Mouse (Mus musculus): Measurements from ENCODE around the gene Snx1.

Snx1 gene

DNA sequence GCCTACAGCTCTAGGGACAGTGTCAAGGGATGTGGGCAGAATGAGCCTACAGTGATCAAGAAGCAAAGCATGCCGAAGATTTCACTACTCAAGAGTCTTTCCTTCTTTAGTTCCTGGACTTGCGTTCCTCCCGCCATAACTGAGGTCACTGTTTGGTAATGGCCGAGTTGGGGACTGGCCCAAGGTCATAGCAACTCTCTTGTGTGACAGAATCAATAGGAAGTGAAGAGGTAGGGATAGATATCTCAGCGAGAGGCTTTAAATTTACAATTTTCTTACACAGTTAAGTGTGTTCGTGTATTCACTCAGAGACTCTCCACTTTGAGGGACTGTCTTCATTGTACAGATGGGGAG, 783 bp upstream of the Snx1 start:
- DNase-seq (ENCODE audit: low spot score), result no peak

DNA sequence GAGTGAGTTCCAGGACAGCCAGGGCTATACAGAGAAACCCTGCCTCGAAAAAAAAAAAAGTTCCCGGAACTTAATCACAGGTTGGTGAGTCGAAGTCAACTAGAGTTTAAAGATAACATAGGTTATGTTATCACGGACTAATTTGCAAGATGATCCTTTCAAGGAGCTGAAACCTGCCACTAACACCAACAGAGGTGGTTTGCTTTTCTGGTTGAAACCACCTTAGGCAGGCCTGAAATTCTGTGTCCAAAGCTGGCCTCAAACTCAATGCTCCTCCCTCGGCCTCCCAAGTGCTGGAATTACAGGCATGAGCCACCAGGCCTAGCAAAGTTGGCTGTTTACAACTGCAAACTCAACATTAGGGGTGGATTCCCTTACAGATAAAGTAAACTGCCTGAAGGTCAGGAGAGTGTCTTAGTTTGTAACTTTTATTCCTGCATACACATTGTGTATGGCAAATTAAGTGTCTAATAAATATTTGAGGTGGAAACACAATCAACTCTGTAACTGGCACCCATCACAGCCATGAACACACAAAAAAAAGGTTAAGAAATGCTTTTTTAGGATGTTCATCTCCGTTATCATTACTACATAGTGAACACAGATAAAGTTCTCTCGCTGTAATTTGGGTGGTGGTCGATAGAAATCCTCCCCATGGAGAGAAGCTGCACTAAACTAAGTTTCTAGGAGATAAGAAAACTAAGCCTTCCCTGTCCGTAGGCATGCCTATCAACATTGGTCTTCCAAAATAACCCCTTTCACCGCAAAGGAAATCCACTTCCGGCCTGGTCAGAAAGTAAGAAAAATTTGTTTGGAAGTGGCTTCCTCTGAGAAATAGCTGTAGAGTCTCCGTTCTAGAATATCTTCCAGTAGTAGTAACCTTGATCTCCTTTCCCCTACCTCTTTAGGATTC, 588 bp downstream of the Snx1 start:
- no peak for DNase-seq (ENCODE audit: low spot score)

DNA sequence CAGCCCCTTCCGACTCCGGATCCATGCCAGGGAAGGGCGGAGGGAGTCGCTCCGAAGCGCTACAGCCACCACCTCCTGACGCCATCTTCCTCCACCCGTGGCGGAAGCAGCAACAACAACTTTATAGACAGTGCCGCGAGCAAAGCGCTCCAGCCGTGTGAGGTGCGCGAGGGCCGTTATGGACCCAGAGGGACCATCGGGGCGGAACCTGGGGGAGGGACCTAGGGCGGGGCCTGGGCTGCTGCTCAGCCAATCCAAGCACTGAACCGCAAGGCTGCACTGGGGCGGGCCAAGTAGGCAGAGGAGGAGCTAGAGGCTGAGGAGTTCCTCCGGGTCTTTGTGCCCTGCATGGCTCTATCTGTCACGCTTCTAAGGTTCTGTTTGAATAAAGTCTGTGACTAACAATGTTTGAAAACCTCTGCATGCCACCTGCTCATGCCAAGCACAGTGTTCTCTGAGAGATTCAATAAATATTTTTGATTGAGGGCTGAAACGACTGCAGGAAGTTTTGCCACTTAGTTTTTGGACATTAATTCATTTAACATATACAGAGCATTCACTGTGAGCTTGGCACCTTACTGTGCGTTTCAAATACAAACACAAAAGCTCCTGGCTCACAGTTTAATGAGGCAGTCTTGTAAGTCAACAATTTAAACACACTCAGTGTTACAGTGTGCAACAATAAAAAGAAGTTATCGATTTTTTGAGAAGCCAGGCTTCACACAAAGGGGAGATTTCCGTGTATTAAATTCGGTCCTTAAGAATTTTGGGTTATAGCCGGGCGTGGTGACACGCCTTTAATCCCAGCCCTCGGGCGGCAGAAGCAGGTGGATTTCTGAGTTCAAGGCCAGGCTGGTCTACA, 1.5 kb downstream of the Snx1 start:
- peak; percentile 98 for DNase-seq (ENCODE audit: low spot score)

DNA sequence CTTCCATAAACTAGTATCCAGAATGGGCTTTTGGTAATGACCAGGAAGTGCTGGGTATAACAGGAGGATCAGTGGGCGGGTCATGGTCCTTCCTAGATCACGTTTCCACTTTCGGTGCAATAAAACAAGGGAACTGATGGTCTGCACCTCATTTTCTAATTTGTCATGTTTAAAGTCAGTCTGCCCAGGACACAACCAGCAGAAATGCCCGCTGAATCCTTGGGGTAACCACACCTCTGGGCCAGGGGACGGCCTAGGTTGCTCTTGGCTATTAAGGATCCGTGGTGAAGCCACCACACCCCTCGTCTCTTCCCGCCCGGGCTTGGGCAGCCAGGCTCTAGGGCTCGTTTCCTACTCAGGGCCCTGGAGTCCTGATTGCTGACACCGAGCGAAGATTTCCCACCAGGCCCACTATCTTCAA, 2.3 kb downstream of the Snx1 start:
- peak; percentile 42 for DNase-seq (ENCODE audit: low spot score)

DNA sequence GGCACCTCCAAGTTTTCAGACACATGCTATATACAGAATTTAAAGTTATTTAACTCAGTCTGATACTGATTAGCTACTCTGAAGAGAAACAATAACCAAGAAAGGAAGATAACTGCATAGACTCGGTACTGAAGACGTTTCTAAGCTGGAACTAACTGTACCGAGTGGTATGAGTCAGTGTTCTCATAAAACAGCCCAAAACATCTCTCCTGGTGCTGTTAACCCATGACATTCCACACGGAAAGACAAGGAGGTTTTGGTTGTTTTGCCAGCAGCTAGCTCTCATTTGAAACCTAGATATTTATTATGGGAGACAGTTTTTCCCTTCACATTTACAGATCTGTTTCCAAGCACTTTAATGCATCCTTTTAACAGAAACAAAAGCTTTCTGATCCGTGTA, 2.7 kb downstream of the Snx1 start:
- DNase-seq (ENCODE audit: low spot score), result no peak

DNA sequence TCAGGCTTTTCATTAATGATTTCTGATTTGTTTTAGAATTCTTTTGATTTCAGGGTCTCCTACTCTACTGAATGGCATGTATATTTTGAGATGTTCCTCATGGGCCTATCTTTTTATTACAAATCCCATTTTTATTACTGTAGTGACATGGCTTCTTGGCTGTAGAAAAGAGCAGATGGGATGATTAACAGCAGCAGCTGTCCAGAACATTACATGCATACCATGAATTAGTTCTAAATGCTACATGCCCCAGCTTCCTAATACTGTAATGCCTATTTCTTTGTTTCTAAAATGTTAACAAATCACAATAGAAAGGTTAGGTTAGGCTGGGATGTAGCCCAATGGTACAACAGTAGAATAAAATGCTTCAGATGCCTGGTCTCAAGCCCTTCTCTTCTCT, 5.0 kb downstream of the Snx1 start:
- DNase-seq (ENCODE audit: low spot score), result no peak

DNA sequence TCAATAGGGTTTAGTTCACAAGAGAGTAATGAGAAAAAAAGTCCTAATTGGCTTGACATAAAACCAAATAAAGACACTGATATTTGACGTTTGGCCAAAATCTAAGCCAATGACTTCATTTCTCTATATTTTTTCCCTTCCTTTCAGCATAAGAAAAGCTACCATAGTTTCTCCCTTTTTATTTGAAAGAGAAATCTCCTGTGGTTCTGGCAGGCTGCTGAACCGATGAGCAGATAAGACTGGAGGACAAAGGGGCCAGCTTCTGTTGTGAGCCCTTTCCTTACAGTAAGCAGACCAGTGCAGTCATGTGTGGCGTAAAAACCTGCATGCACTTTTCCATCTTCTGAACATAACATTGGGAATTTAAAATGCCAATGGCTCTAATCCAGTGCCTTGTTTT, 5.4 kb downstream of the Snx1 start:
- no peak for DNase-seq (ENCODE audit: low spot score)

DNA sequence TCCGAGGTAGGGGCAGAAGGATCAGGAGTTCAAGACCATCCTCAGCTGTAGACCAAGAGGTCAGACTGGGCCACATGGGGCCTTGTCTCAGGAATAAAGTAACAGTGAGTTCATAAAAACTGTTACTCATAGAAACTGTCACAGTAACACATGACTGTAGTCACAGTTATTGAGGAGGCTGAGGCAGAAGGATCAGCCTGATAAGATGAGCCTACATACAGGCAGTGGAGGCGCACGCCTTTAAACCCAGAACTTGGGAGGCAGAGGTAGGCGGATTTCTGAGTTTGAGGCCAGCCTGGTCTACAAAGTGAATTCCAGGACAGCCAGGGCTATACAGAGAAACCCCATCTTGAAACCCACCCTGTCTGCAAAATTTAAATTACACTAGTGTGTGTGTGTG, 6.3 kb downstream of the Snx1 start:
- no peak for DNase-seq (ENCODE audit: low spot score)

DNA sequence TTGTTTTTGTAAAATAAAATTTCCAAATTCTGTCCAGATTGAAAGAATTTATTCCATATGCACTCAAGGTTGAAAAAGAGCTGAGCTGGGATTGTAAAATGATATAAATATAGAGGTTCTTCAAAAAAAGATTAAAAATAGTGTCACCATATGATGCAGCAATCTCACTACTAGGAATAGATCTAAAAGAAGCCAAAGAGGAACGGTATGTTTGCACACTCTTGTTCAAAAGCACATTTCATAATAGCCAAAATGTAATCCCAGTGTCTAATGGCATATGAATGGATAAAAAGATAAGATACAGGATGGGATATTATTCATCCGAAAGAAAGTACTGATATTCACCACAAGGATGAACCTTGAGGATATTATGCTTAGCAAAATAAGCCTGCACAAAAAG, 6.9 kb downstream of the Snx1 start:
- no peak for DNase-seq (ENCODE audit: low spot score)

DNA sequence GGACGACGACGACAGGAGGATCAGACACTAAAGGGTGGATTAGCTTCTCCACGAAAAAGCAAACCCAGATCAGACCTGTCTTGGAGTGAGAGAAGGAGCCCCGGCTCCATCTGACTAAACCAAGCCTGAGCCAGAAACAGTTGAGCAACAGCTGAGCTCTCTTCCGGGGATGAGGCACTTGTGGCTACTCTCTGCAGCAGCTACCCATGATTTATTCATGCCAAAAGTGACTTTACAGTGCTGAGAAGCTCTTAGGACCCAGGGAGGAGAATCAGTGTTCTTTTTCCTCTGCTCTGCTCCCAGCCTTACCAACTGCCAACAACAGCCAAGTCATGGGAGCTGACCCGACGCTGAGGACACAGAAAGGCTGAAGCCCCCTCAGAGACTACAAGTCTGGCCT, 9.5 kb downstream of the Snx1 start:
- DNase-seq (ENCODE audit: low spot score), result no peak

DNA sequence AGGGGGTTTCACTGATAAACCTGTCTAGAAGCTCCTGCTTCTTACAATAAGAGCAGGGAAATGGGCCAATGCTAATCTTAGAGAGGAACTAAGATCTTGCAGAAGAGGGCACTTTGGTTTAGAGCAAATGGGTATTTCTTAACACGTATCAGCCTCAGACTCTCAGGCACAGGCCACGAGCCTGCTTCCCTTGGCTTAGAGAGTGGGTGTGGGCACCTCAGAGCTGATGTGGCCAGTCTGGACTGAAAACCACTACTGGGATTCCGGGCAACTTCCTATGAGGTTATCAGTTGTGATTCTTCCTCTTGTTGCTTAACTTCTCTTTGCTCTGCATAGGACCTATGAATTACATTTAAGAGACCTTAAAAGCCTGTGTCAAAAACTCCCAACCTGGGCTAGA, 12.0 kb downstream of the Snx1 start:
- no peak for DNase-seq (ENCODE audit: low spot score)

DNA sequence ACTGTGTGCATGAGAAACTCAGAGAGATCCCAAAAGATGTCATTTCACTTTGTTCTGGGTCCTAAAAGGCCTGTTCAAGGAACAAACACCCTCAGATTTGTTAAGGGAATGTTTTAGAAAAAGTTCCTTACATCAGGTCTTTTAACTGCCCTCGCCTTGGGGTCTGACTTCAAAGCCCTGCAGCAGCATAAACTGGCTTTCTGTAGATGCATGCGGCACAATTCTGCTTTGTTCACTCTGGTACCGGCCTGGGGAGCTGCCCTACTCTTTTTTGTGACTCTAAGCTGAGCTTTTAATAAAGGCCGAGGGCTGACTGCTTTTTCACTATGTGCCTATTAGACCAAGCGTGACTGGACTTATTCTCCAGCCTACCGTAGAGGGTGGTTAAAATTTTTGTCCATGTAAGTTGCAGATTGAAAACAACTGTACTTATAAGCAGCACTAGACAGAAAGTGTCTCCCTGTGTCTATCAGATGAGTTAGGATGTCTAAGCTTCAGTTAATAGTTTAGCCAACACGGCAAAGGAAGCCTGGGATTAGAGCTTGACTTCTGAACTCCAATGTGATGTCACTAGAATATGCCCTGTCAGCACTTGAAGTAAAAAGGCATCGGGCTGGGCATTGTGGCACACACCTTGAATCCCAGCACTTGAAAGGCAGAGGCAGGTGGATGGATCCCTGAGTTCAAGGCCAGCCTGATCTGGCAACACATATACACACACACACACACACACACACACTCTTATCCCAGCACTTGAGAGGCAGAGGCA, 15.6 kb downstream of the Snx1 start:
- no peak for DNase-seq (ENCODE audit: low spot score)

DNA sequence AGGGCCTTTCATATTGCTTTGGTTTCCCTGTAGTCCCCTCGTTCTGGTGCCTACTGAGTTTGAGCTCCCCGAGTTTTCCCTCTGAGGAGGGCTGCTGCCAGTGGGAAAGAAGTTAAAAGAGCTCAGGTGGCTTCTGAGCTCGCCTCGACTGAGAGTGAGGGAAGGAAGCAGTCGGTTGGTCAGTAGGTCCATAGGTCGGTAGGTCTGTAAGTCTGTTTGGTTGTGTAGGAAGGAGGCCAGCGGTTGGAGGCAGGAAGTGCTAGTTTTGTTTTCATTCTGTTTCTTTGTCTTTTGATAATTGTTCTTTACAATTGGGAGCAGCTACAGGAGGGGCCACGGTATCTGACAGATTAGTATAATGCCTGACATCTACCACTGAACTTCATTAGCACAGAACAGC, 16.3 kb downstream of the Snx1 start:
- DNase-seq (ENCODE audit: low spot score), result no peak

DNA sequence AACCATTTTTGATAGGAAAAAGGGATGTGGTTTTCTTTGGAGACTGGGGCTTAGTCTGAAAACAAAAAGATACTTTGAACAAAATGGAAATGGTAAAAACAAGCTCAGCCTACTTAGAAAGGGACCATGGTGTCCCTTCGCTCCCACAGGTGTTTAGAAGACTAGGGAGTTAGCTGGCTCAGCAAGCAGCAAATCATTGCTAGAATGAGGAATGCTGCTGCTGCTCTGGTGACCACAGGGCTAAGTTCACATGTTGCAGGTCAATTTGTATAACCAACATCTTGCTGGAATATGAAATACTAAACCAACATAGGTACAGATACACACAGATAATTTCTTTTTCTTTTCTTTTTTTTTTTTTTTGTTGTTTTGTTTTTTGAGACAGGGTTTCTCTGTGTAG, 16.8 kb downstream of the Snx1 start:
- DNase-seq (ENCODE audit: low spot score), result no peak

DNA sequence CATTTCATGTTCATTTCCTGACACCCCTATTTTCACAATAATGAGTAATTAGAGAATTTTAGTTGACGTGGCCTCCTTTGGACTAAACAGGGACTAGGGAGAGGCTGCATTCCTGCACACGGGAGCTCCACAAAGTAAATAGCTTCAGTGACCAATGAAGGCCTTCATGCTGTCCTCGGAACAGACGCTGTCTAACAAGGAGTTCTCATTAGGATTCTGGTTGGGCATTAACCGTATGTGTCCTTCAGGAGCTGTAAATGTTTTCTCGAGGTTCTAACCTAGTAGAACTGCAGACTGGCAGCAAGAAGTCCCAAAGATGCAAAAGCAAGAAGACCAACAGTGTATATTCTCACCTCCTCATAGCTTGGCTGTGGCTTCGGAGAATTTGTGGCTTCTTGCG, 21.2 kb downstream of the Snx1 start:
- DNase-seq (ENCODE audit: low spot score), result no peak

DNA sequence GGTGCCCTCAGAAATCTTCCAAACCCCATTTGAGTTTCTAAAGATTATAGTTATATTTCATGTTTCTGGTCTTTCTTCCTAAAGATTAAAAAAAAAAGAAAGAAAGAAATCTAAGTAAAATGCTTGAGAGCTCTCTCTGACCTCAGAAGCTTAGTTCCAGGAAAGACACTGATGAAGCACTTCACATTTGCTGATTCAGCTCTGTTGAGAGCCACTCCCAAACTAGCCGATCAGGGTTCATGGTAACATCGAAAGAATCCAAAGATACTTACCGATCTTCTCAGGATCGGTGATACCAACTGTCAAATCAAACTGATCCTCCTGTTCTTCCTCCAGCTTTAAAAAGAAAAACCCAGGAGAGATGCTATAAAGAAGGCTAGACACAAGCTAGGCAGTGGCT, 21.8 kb downstream of the Snx1 start:
- DNase-seq (ENCODE audit: low spot score), result no peak

DNA sequence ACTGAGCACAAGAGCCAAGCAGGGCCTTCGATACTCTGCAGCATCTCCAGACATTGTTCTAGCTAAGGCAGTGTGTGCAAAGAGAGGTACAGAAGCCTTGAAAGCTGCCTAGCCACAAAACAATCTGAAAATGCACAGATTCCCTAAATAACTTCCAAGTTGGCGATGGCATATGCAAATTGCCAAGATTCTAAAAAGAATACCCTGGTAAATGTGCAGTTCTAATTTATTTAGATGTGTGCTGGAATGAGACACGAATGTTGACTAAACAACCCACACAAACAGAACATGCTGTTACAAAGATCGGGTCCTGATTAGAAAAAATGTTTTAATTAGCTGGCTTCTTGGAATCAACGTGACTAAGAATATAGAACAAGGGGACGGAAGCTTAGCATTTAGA, 23.7 kb downstream of the Snx1 start:
- no peak for DNase-seq (ENCODE audit: low spot score)

DNA sequence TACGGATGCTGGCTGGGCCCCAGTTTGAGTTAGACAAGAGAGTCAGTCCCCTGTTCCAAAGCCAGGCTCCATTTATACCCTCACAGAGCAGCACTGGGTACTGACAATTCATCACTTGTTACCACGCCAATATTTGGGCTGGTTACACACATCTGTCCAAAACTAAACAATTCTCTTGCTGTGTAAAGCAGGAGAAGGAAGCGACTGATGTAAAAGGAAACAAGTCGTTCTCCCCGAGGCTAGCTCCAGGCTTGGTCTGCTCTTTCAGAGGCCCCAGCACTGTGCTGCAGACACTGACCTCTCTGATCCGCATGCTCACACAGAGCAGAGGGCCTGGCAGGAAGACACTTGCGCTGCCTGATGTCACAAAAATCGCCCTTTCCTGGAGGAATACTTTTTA, 24.8 kb downstream of the Snx1 start:
- DNase-seq (ENCODE audit: low spot score), result no peak

DNA sequence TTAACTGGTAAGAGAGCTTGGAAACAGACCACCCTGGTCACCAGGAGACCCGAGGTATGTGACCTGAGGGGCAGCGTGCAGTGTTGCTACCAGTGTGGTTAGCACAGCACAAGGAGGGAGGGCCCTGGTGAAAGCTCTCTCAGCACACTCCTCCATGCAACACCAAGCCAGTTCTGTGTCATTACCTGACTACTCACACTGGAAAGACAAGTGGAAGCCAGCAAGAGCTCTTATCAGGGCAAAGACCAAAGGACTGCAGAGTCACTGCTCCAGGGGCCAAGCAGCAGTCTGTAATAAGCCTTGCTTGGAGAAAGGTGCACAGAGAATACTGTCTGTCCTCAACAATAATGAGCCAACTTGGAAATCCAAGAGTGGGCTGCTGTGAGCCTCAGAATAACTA, 33.7 kb downstream of the Snx1 start:
- DNase-seq (ENCODE audit: low spot score), result no peak

DNA sequence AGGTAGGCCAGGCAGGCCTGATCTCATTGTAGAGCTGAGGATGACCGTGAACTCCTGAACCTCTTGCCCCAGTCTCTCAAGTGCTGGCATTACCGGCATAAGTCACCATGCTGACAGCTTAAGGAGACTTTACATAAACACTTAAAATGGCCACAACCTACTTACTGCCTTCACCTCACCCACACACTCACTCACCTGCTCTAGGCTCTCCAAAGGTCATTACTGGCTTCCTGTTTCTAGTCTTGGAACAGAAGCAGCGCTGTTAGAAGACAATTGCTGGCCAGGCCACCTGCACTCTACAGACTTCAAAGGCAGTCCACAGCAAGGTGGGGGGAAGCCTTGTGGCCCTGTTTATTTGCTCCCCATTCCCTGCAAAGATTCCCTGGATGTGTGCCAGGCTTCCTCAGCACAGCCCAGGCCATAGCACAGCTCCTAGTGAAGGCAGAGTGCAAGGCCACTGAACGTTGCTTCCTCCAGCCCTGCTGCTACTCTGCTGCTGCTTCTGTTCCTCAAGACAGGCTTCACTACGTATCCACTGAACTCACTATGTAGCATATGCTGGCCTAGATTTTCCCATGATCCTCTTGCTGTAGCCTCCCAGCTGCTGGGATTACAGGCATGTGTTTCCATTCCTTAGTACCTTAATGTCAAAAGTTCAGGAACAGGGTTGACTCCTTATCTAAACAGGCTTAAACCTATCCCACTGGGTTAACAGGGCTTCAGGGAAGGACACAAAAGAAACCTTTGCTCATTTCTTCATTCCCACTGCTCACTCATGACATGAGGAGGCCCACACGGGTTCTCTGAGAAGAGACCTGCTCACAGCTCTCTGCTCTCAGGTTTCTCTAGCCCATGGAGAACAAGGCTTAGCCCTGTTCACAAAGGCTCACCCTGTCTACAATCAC, 34.8 kb downstream of the Snx1 start:
- DNase-seq (ENCODE audit: low spot score), result no peak

DNA sequence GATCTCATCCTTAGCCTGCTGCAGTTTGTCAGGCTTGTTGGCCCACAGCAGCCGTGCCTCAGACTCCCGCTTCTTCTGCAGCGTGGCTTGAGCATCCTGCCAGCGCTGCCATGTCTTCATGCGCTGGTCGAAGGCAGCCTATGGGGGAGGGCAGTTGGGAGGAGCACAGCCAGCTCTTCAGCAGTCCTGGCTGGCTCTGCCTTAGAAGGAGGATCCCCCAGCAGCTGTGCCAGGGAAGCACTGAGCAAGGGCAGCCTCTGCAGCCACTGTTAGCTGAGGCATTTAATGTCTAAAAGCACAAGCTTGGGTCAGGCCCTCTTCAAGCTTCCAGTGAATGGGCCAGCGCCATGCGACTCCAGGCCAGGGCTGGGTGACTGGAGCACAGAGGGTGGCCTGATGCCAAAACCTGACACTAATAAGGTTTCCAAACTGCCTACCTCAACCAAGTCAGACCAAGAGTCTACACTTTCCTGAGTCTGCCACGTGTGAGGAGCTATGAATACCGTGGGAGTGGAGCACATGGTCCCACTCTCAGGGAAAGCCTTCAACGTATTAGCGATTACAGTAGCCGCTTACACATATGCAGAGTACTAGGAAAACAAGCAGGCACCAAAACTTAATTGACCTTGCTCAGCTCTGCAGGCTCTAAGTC, 35.7 kb downstream of the Snx1 start:
- no peak for DNase-seq (ENCODE audit: low spot score)

Data from testis, postnatal 10 days (tissue).